Mouse (Mus musculus) brown adipose tissue, adult 24 weeks (tissue): ENCODE measurements around the gene 1700028P14Rik. TPM values are rescaled to one million over a fixed set of nuclear protein-coding genes. Genes with fewer than 3 reads are reported as not detected.

Experiments
- H3K27ac ChIP-seq: fragments of 200-500 bp; replicated peaks from 2 replicates; pipeline ENCODE4 v1.5.1; 2012; ENCODE audit warnings: low read depth, mild to moderate bottlenecking, low read length
- H3K4me1 ChIP-seq: fragments of 200-500 bp; 2 replicates; pipeline ENCODE4 v1.6.1; 2012; ENCODE audit warnings: low read length, mixed read lengths; ENCODE audit not compliant: control insufficient read depth, insufficient read depth, insufficient read length
- H3K4me3 ChIP-seq: fragments of 200-500 bp; 2 replicates; pipeline ENCODE4 v1.5.1; 2012; ENCODE audit warnings: low read depth, mild to moderate bottlenecking, low read length, moderate library complexity; ENCODE audit not compliant: insufficient read depth
- polyA plus RNA-seq: library from polyadenylated mRNA; stranded (reverse); fragments of >200 nt; gene quantifications from 2 replicates; pipeline ENCODE4 v1.2.4, GENCODE M21; 2012; ENCODE audit not compliant: missing spikeins, insufficient read depth, insufficient read length

The 1700028P14Rik gene
- polyA plus RNA-seq, 1 experiment, result not detected

GRCm38 (mm10) chr19:23647308-23647707 lies 5.3 kb downstream of the 1700028P14Rik start:
- Histone ChIP-seq H3K4me3 (no peak overlapping the region), H3K4me1 (no peaks in the 10 kb centered on the region), H3K27ac (no peak overlapping the region)

- no peak overlapping the region for H3K27ac ChIP-seq
- H3K4me3 ChIP-seq, result no peak overlapping the region
- H3K4me1 ChIP-seq, result no peaks in the 10 kb centered on the region
These were observed 7.3 kb downstream of the 1700028P14Rik start for GRCm38 (mm10) chr19:23645347-23645746.

- Histone ChIP-seq H3K4me1 (no peaks in the 10 kb centered on the region), H3K4me3 (no peak overlapping the region), H3K27ac (no peak overlapping the region)
These were observed 8.8 kb downstream of the 1700028P14Rik start for GRCm38 (mm10) chr19:23643819-23644218.

- Histone ChIP-seq H3K4me1 (no peaks in the 10 kb centered on the region), H3K4me3 (no peak overlapping the region), H3K27ac (no peak overlapping the region)
These were observed 15.8 kb downstream of the 1700028P14Rik start for GRCm38 (mm10) chr19:23636786-23637185.

GRCm38 (mm10) chr19:23631611-23632492 lies 20.8 kb downstream of the 1700028P14Rik start:
- Histone ChIP-seq H3K4me3 (no peak overlapping the region), H3K27ac (no peak overlapping the region), H3K4me1 (no peaks in the 10 kb centered on the region)

- H3K4me3 ChIP-seq, result no peak overlapping the region
- no peak overlapping the region for H3K27ac ChIP-seq
- H3K4me1 ChIP-seq, result no peaks in the 10 kb centered on the region
These were observed 38.3 kb downstream of the 1700028P14Rik start for GRCm38 (mm10) chr19:23614268-23614667.

- no peak overlapping the region for H3K4me3 ChIP-seq
- no peaks in the 10 kb centered on the region for H3K4me1 ChIP-seq
- no peak overlapping the region for H3K27ac ChIP-seq
These were observed 42.9 kb downstream of the 1700028P14Rik start for GRCm38 (mm10) chr19:23609724-23610123.

GRCm38 (mm10) chr19:23607951-23608350 lies 44.7 kb downstream of the 1700028P14Rik start:
- Histone ChIP-seq H3K4me3 (no peak overlapping the region), H3K27ac (no peak overlapping the region), H3K4me1 (no peaks in the 10 kb centered on the region)

- no peak overlapping the region for H3K4me3 ChIP-seq
- H3K4me1 ChIP-seq, result no peaks in the 10 kb centered on the region
- no peak overlapping the region for H3K27ac ChIP-seq
These were observed 57.7 kb downstream of the 1700028P14Rik start for GRCm38 (mm10) chr19:23594950-23595349.

- Histone ChIP-seq H3K27ac (no peak overlapping the region), H3K4me1 (no peaks in the 10 kb centered on the region), H3K4me3 (no peak overlapping the region)
These were observed 73.8 kb downstream of the 1700028P14Rik start for GRCm38 (mm10) chr19:23578606-23579355.

GRCm38 (mm10) chr19:23576685-23577084 lies 75.9 kb downstream of the 1700028P14Rik start:
- H3K4me1 ChIP-seq, result no peaks in the 10 kb centered on the region
- H3K4me3 ChIP-seq, result no peak overlapping the region
- no peak overlapping the region for H3K27ac ChIP-seq

GRCm38 (mm10) chr19:23563693-23564092 lies 88.9 kb downstream of the 1700028P14Rik start:
- Histone ChIP-seq H3K4me1 (no peaks in the 10 kb centered on the region), H3K4me3 (no peak overlapping the region), H3K27ac (no peak overlapping the region)

GRCm38 (mm10) chr19:23562588-23562987 lies 90.0 kb downstream of the 1700028P14Rik start:
- H3K4me1 ChIP-seq, result no peaks in the 10 kb centered on the region
- H3K4me3 ChIP-seq, result no peak overlapping the region
- no peak overlapping the region for H3K27ac ChIP-seq

GRCm38 (mm10) chr19:23562061-23562460 lies 90.6 kb downstream of the 1700028P14Rik start:
- H3K4me3 ChIP-seq, result no peak overlapping the region
- no peak overlapping the region for H3K27ac ChIP-seq

GRCm38 (mm10) chr19:23553450-23553849 lies 99.2 kb downstream of the 1700028P14Rik start:
- Histone ChIP-seq H3K4me3 (no peak overlapping the region), H3K27ac (no peak overlapping the region), H3K4me1 (no peaks in the 10 kb centered on the region)

More at GRCm38 (mm10) chr19:23562061-23562460, 90.6 kb downstream of the 1700028P14Rik start:
- no peaks in the 10 kb centered on the region for H3K4me1 ChIP-seq
